Mouse (Mus musculus): ENCODE measurements around the gene Gm5447. TPM values are rescaled to one million over a fixed set of nuclear protein-coding genes. Genes with fewer than 3 reads are reported as not detected.

Gm5447 gene
- polyA plus RNA-seq (2015; fragmentation: Nextera tagmentation; extraction: Ambion mirVana) = 0.08 TPM in 1 of 2 replicates, not detected in the other

DNA sequence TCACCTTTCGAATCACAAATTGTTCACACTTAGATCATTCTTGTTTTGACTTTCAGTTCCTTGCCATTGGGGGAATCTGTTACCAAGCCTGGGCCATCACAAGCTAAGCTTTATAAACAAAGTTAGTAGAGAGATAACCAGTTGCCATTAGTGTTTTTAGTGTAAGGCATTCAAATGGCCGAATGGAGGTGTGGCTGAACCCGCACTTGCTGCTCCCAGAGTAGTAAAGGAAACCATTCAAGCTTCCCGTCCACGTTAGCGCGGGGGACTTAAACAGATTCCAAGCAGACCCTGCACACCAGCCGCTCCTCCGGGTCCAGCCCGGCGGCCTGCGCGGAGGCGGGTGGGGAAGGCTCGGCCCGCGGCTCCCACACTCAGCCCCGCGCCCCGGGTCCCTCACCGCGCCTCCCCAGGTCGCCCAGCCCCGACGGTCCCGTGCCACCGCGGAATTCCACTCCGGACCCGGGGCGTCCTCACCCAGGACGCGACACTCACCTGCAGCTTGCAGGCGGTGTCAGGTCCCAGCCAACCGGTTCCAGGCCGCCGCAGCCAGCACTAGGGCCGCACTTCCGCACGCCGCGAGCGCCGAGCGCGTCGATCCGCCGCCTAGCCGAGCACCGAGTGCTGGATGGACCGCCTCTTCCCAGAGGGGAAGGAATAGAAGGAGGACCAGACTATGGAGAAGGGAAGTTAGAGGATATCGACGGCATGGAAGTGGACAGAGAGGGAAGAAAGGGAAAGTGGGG, at the start of gene Gm5447, which contains the start of gene Exoc2:
Gene Gm5447, plus strand, starts transcription at position 704 of the 746 bp plus-strand sequence.
Gene Exoc2, minus strand, starts transcription at position 593 of the 746 bp plus-strand sequence.
- under 1% methylated on average over 54 of the region's 54 CpGs for WGBS
- H3K9ac ChIP-seq = peak within 1 kb of the TSS; percentile 84
- H3K9me3 ChIP-seq = no peaks in the 10 kb centered on the region
- H3K4me3 ChIP-seq = peak within 1 kb of the TSS; percentile 95
- H3K27ac ChIP-seq = peak within 1 kb of the TSS; percentile 85
- no peaks in the 10 kb centered on the region for H3K36me3 ChIP-seq
- ATAC-seq (ENCODE audit: insufficient number of reproducible peaks, low FRiP score, low TSS enrichment, low read depth) = peak; percentile 93
- peak within 1 kb of the TSS; percentile 45 for H3K4me2 ChIP-seq
- H3K4me1 ChIP-seq = peaks cover 11% of the 10 kb centered on the region
- no peaks in the 10 kb centered on the region for H3K27me3 ChIP-seq

DNA sequence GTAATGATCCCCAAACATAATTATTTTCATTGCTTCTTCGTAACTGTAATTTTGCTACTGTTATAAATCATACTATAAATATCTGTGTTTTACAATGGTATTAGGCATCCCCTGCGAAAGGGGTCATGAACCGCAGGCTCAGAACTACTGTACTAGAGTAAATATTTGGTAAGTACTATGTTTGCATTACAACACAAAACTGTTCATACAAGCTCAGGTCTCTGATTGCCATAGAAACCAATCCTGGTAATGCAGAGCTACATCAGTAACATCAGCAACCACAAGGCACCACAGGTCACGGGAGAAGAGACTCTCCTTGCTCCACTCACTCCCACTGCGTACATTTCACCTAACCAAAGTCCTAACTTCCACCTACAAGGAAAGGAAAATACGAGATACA, 49.7 kb upstream of the Gm5447 start:
- Histone ChIP-seq H3K9ac (no peak overlapping the region), H3K4me2 (no peak overlapping the region), H3K27me3 (no peaks in the 10 kb centered on the region), H3K27ac (no peak overlapping the region), H3K4me1 (no peaks in the 10 kb centered on the region), H3K36me3 (peaks cover 8% of the 10 kb centered on the region), H3K4me3 (no peak overlapping the region), H3K9me3 (no peaks in the 10 kb centered on the region)
- ATAC-seq (ENCODE audit: insufficient number of reproducible peaks, low FRiP score, low TSS enrichment, low read depth) = no peak
- 86% methylated on average over 6 of the region's 6 CpGs for WGBS

DNA sequence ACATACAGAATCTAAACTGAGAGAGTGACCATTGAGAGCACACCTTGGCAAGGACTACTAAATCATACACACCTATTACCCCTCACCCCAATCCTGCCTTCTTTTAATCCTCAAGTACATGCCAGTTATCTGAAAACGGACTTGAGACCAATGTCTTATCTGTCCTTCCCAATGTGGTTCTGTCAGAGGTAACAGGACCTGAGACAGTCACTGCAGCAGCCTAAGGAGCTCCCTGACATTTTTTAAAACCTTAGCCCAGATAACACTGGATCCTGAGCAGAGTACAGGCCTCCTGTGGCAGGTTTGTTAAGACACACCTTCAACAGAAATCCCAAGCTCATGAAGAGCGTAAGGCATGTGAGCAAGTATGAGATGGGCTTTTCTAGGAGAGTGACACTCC, 44.9 kb upstream of the Gm5447 start:
- WGBS = 92% methylated on average over 2 of the region's 2 CpGs
- no peaks in the 10 kb centered on the region for H3K27me3 ChIP-seq
- H3K27ac ChIP-seq = no peak overlapping the region
- no peak overlapping the region for H3K9ac ChIP-seq
- H3K4me1 ChIP-seq = peaks cover 4% of the 10 kb centered on the region; the same call in 1 of the 2 replicates
- no peaks in the 10 kb centered on the region for H3K9me3 ChIP-seq
- H3K4me2 ChIP-seq = no peak overlapping the region
- no peak for ATAC-seq (ENCODE audit: insufficient number of reproducible peaks, low FRiP score, low TSS enrichment, low read depth)
- no peak overlapping the region for H3K4me3 ChIP-seq
- H3K36me3 ChIP-seq = peaks cover 12% of the 10 kb centered on the region

DNA sequence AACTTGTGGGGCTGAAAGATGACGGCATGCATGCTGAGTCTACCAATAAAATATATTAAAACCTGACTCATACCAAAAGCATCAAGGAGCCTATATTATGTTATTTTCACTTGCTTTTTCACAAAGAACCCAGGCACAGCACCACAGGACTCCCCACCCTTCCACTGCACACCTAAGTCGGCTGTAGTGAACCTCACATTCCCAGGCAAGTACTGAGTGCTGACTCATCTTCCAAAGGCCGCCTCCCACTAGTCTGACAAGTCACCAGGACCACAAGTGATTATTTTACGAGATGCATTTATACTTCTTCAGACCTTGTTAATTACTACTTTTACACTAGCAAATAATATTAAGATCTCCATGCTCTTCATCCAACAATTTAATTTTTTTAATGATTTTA, 42.4 kb upstream of the Gm5447 start:
- Histone ChIP-seq H3K4me1 (peaks cover 4% of the 10 kb centered on the region; the same call in 1 of the 2 replicates), H3K36me3 (peaks cover 6% of the 10 kb centered on the region), H3K4me3 (no peak overlapping the region), H3K27ac (no peak overlapping the region), H3K9ac (no peak overlapping the region), H3K4me2 (no peak overlapping the region), H3K27me3 (no peaks in the 10 kb centered on the region), H3K9me3 (no peaks in the 10 kb centered on the region)
- no peak for ATAC-seq (ENCODE audit: insufficient number of reproducible peaks, low FRiP score, low TSS enrichment, low read depth)
- WGBS = 33% methylated on average over 4 of the region's 4 CpGs

DNA sequence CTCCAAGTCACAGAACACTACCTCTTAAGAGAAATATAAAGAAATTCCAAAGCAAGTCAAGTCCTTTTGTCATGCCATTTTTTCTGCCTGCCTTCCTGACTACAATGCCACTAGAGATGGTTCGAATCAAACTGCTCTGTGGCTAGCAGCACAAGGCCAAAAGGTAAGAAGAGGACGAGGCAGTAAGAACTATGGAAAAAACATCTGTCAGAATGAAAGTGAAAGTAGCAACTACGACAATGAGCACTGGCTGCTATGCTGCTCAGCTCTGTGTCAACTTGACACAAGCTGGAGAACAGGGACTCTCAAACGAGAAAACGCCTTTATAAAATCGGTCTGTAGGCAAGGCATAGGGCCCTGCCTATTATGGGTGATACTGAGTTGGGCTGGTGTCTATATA, 41.0 kb upstream of the Gm5447 start:
- peaks cover 4% of the 10 kb centered on the region; the same call in 1 of the 2 replicates for H3K4me1 ChIP-seq
- WGBS = 80% methylated on average over 6 of the region's 6 CpGs
- H3K27ac ChIP-seq = no peak overlapping the region
- H3K4me2 ChIP-seq = no peak overlapping the region
- H3K27me3 ChIP-seq = no peaks in the 10 kb centered on the region
- peaks cover 10% of the 10 kb centered on the region; the same call in 1 of the 2 replicates for H3K36me3 ChIP-seq
- no peak overlapping the region for H3K9ac ChIP-seq
- no peak for ATAC-seq (ENCODE audit: insufficient number of reproducible peaks, low FRiP score, low TSS enrichment, low read depth)
- no peak overlapping the region for H3K4me3 ChIP-seq
- H3K9me3 ChIP-seq = no peaks in the 10 kb centered on the region

DNA sequence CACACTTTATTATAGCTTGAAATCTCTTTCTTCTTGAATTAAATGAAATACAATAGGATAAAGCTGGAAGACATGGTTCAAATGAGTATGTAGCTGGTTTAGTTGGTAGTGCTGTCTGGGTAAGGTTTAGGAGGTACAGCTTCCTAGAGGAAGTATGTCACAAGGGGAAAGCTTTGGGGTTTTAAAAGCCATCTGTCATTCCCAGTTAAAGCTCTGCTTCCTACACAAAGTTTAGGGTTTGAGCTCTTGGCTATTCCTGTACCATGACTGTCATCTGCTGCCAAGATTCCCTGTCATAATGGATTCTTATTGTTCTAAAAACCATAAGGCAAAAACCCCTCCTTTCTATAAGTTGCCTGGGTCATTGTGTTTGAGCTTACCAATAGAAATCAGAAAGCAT, 28.2 kb upstream of the Gm5447 start:
- Histone ChIP-seq H3K9ac (no peak overlapping the region), H3K4me2 (no peak overlapping the region), H3K4me3 (no peak overlapping the region), H3K27ac (no peak overlapping the region), H3K9me3 (no peaks in the 10 kb centered on the region), H3K36me3 (no peaks in the 10 kb centered on the region), H3K4me1 (peaks cover 3% of the 10 kb centered on the region; the same call in 1 of the 2 replicates), H3K27me3 (no peaks in the 10 kb centered on the region)
- no peak for ATAC-seq (ENCODE audit: insufficient number of reproducible peaks, low FRiP score, low TSS enrichment, low read depth)

DNA sequence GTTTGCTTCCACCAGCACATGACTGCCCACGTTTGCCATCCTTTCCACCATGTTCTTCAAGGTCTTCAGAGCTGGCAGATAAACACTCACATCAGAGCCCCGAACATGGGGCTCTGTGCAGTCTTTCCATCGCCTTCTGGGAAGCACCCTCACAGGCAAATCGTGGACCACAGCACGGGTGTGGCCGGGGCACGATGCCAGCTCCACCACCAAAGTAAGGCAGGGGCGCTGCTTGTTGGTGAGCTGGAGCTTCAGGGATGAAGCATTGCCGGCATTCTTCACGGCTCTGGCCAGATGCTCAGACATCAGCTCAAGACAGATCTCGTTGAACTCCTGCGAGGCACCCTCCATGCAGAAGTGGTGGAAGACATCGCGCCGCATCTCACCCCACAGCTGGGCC, 26.9 kb upstream of the Gm5447 start:
- 89% methylated on average over 15 of the region's 15 CpGs for WGBS
- Histone ChIP-seq H3K36me3 (no peaks in the 10 kb centered on the region), H3K4me3 (no peak overlapping the region), H3K4me2 (no peak overlapping the region), H3K27me3 (no peaks in the 10 kb centered on the region), H3K27ac (no peak overlapping the region), H3K4me1 (peaks cover 3% of the 10 kb centered on the region; the same call in 1 of the 2 replicates), H3K9ac (no peak overlapping the region), H3K9me3 (no peaks in the 10 kb centered on the region)
- ATAC-seq (ENCODE audit: insufficient number of reproducible peaks, low FRiP score, low TSS enrichment, low read depth) = no peak

DNA sequence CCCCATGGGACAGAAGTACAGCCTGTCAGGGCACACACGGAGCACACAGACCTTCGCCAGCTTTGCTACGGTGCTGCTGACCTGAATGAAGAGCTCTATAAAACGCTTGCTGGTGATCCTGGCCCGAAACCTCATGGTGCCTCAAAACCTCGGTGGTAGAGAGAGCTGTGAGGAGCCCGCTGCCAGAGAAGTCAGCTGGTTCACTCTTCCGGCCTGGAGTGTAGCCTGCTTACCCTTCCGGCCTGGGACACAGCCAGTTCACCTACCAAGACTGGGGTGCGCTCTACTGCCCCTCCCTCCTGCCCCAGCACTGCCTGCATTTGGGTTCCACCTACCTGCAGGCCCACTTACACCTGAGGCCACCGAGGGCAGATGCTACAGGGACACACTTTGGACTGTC, 26.5 kb upstream of the Gm5447 start, which contains the start of gene Hus1b:
Gene Hus1b, minus strand, starts transcription at position 220 of the 400 bp plus-strand sequence.
- Histone ChIP-seq H3K27ac (no peak within 1 kb of the TSS), H3K9me3 (no peaks in the 10 kb centered on the region), H3K4me3 (no peak within 1 kb of the TSS), H3K36me3 (no peaks in the 10 kb centered on the region), H3K4me2 (no peak within 1 kb of the TSS), H3K27me3 (no peaks in the 10 kb centered on the region), H3K9ac (no peak within 1 kb of the TSS), H3K4me1 (peaks cover 3% of the 10 kb centered on the region; the same call in 1 of the 2 replicates)
- ATAC-seq (ENCODE audit: insufficient number of reproducible peaks, low FRiP score, low TSS enrichment, low read depth) = no peak
- 85% methylated on average over 11 of the region's 11 CpGs for WGBS

DNA sequence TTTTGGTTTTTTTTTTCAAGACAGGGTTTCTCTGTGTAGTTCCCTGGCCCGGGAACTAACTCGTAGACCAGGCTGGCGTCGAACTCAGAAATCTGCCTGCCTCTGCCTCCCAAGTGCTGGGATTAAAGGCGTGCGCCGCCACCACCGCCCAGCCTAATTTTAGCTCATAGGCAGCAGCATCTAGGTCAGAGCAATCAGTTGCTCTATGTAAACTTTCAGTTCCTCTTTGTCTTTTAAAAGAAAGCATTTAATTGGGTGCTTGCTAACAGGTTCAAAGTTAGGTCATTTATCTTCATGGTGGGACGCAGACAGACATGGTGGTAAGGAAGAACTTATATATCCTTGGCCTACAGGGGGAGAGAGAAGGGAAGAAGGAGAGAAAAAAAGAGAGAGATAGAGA, 24.8 kb upstream of the Gm5447 start:
- peaks cover 3% of the 10 kb centered on the region; the same call in 1 of the 2 replicates for H3K4me1 ChIP-seq
- no peak overlapping the region for H3K4me2 ChIP-seq
- ATAC-seq (ENCODE audit: insufficient number of reproducible peaks, low FRiP score, low TSS enrichment, low read depth) = no peak
- no peak overlapping the region for H3K9ac ChIP-seq
- no peaks in the 10 kb centered on the region for H3K9me3 ChIP-seq
- no peak overlapping the region for H3K4me3 ChIP-seq
- H3K27ac ChIP-seq = no peak overlapping the region
- WGBS = 88% methylated on average over 9 of the region's 9 CpGs
- H3K36me3 ChIP-seq = no peaks in the 10 kb centered on the region
- H3K27me3 ChIP-seq = no peaks in the 10 kb centered on the region

DNA sequence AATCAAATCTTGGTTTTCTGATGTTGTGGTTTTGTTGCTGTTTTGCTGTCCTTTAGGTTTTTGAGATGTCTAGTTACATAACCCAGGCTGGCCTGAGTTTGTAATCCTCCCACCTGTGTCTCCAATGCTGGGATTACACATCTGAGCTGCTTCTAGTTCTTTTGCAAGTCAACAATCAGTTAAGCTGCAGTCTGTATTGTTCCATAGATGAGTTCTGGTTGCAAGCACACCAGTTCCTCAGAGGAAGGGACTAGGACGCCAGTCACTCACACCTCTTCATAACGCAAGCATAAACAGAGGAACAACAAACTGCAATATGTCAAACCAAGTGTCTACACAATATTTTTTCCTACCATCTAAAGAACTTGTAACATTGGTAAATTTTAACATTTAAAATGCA, 22.0 kb upstream of the Gm5447 start:
- H3K4me3 ChIP-seq = no peak overlapping the region
- no peaks in the 10 kb centered on the region for H3K27me3 ChIP-seq
- 92% methylated on average over 2 of the region's 2 CpGs for WGBS
- H3K36me3 ChIP-seq = no peaks in the 10 kb centered on the region
- no peaks in the 10 kb centered on the region for H3K9me3 ChIP-seq
- no peak for ATAC-seq (ENCODE audit: insufficient number of reproducible peaks, low FRiP score, low TSS enrichment, low read depth)
- H3K27ac ChIP-seq = no peak overlapping the region
- no peak overlapping the region for H3K4me2 ChIP-seq
- peaks cover 2% of the 10 kb centered on the region; the same call in 1 of the 2 replicates for H3K4me1 ChIP-seq
- H3K9ac ChIP-seq = no peak overlapping the region

DNA sequence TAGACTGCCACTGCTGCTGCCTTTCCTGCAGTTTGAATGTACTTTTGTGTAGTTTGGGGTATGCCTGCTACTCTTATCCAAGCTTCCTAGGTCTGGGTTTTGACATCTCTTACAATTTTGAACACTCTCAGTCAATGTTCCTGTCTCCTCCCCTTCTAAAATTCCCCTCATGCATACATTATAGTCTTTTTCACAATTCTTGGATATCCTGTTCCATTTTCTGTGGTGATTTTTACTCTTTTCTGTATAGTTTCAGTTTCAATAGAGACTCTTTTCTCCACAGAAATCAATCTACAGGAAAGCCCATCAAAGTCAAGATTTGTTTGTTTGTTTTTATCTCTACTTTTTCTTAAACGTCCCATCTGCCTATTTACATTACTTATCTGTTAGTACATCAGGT, 20.4 kb upstream of the Gm5447 start:
- H3K27ac ChIP-seq = no peak overlapping the region
- H3K9ac ChIP-seq = no peak overlapping the region
- no peaks in the 10 kb centered on the region for H3K27me3 ChIP-seq
- 74% methylated on average over 1 of the region's 1 CpGs for WGBS
- H3K4me1 ChIP-seq = no peaks in the 10 kb centered on the region
- H3K4me2 ChIP-seq = no peak overlapping the region
- no peaks in the 10 kb centered on the region for H3K9me3 ChIP-seq
- no peaks in the 10 kb centered on the region for H3K36me3 ChIP-seq
- ATAC-seq (ENCODE audit: insufficient number of reproducible peaks, low FRiP score, low TSS enrichment, low read depth) = no peak
- no peak overlapping the region for H3K4me3 ChIP-seq

DNA sequence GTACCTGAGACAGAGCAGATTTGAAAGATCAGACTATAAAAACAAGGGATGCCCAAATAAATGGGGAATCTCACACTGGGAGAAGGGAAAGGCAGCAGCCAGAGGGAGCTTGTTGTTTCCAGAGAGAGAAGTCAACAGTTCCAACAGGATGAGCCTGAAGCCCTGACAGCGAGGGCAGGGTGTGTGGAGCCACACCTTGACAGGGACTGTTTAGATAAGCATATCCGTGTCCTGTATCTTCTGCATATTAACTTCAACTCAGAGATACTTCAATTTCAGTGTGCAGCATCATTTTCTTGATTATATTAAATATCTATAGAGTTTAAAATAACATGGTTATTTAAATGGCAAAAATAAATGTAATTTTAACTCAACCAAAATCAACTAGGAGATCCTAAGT, 13.3 kb upstream of the Gm5447 start:
- Histone ChIP-seq H3K36me3 (no peaks in the 10 kb centered on the region), H3K4me3 (no peak overlapping the region), H3K27me3 (no peaks in the 10 kb centered on the region), H3K4me2 (no peak overlapping the region), H3K9ac (no peak overlapping the region), H3K4me1 (no peaks in the 10 kb centered on the region), H3K27ac (no peak overlapping the region), H3K9me3 (no peaks in the 10 kb centered on the region)
- WGBS = 85% methylated on average over 2 of the region's 2 CpGs
- no peak for ATAC-seq (ENCODE audit: insufficient number of reproducible peaks, low FRiP score, low TSS enrichment, low read depth)

All from limb, embryonic 15.5 days (tissue).